Mouse (Mus musculus) olfactory bulb, adult 2 months (tissue): Measurements from ENCODE around the gene Slc43a3.

Experiments
- CTCF ChIP-seq: fragments of 200-500 bp; IDR thresholded peaks from 2 replicates; pipeline ENCODE4 v1.5.1; 2012; ENCODE audit warnings: low read depth, mild to moderate bottlenecking, low read length, moderate library complexity; ENCODE audit not compliant: insufficient read depth
- POLR2A ChIP-seq: fragments of 200-500 bp; IDR thresholded peaks from 2 replicates; pipeline ENCODE4 v1.6.1; 2012; ENCODE audit warnings: mild to moderate bottlenecking, low read depth, low read length, moderate library complexity; ENCODE audit not compliant: insufficient read depth

- TF ChIP-seq CTCF (peak; percentile 37; the same call in 1 of the 2 replicates), POLR2A (no peak)
These were observed 47.6 kb upstream of the Slc43a3 start for GRCm38 (mm10) chr2:84888657-84889315.
